Mouse (Mus musculus) neural tube, embryonic 12.5 days (tissue): Measurements from ENCODE around the gene Gcdh. TPM values are rescaled to one million over a fixed set of nuclear protein-coding genes. Genes with fewer than 3 reads are reported as not detected.
A peak's percentile ranks its signal among the peaks of the same experiment; 100 is the strongest.

Source experiments
- ATAC-seq: fragments of 200-750 bp; cut with Nextera tagmentation; 2 replicates; pipeline ENCODE4 v1.8.0; 2017; ENCODE audit warnings: low read depth, mild to moderate bottlenecking, moderate TSS enrichment, moderate library complexity; ENCODE audit not compliant: low FRiP score
- H3K27ac ChIP-seq: fragments of 300-500 bp; sonication (generic); 2 replicates; pipeline ENCODE4 v1.5.1; 2016
- H3K27me3 ChIP-seq: fragments of 300-500 bp; sonication (generic); replicated peaks from 2 replicates; pipeline ENCODE4 v1.6.1; 2016; ENCODE audit warnings: mild to moderate bottlenecking
- H3K36me3 ChIP-seq: fragments of 300-500 bp; sonication (generic); 2 replicates; pipeline ENCODE4 v1.6.1; 2016; ENCODE audit warnings: mild to moderate bottlenecking
- H3K4me1 ChIP-seq: fragments of 300-500 bp; sonication (generic); 2 replicates; pipeline ENCODE4 v1.6.1; 2016
- H3K4me2 ChIP-seq: fragments of 300-500 bp; sonication (generic); replicated peaks from 2 replicates; pipeline ENCODE4 v1.6.1; 2016; ENCODE audit warnings: mild to moderate bottlenecking
- H3K4me3 ChIP-seq: fragments of 300-500 bp; sonication (generic); 2 replicates; pipeline ENCODE4 v1.5.1; 2016
- H3K9ac ChIP-seq: fragments of 300-500 bp; sonication (generic); 2 replicates; pipeline ENCODE4 v1.6.1; 2016; ENCODE audit warnings: mild to moderate bottlenecking
- H3K9me3 ChIP-seq: fragments of 300-500 bp; sonication (generic); 2 replicates; pipeline ENCODE4 v1.6.1; 2016; ENCODE audit warnings: mild to moderate bottlenecking
- WGBS: fragments of 180-500 bp; shearing (Covaris S2); methylation state at CpG from one replicate; pipeline ENCODE4 v1.1.7; 2016; 5-methylcytosine and 5-hydroxymethylcytosine counted together
- polyA plus RNA-seq: library from polyadenylated mRNA; unstranded; fragments of >200 nt; fragmentation: Nextera tagmentation; extraction: Ambion mirVana; gene quantifications from 2 replicates; pipeline ENCODE4 v1.2.1, GENCODE M21; 2016

The Gcdh gene
- 32.1 and 37.0 TPM in 2 replicates for polyA plus RNA-seq

DNA sequence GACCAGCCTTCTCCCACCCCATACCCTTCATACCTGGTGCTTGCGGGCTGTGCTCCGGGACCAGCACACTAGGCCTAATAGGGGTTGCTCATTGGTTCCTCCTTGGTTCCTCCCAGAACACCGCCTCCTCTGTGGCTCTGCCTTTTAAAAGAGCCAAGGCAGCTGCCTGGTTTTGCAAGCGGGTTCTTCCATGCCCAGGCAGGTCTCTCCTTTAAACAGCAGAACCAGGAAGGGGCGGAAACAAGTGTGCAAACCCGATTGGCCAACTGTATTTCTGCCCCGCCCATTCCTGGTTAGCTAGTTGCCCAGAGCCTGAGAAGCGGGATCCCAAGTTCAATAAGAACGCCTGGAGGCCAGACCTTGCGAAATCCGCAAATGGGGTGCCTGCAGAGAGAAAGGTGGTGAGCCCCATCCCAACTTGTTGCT is at the start of gene Gcdh:
TSS of gene Gcdh (minus strand) at position 213 of the 426 bp plus-strand sequence.
- H3K9ac ChIP-seq: peak within 1 kb of the TSS; percentile 73
- peak within 1 kb of the TSS; percentile 70 for H3K4me3 ChIP-seq
- 0% methylated on average over 11 of the region's 11 CpGs for WGBS
- H3K27me3 ChIP-seq: no peaks in the 10 kb centered on the region
- peak; percentile 95 for ATAC-seq
- H3K4me1 ChIP-seq: peaks cover 12% of the 10 kb centered on the region
- H3K4me2 ChIP-seq: peak within 1 kb of the TSS; percentile 92
- H3K27ac ChIP-seq: no peak within 1 kb of the TSS
- no peaks in the 10 kb centered on the region for H3K9me3 ChIP-seq
- H3K36me3 ChIP-seq: peaks cover 21% of the 10 kb centered on the region

DNA sequence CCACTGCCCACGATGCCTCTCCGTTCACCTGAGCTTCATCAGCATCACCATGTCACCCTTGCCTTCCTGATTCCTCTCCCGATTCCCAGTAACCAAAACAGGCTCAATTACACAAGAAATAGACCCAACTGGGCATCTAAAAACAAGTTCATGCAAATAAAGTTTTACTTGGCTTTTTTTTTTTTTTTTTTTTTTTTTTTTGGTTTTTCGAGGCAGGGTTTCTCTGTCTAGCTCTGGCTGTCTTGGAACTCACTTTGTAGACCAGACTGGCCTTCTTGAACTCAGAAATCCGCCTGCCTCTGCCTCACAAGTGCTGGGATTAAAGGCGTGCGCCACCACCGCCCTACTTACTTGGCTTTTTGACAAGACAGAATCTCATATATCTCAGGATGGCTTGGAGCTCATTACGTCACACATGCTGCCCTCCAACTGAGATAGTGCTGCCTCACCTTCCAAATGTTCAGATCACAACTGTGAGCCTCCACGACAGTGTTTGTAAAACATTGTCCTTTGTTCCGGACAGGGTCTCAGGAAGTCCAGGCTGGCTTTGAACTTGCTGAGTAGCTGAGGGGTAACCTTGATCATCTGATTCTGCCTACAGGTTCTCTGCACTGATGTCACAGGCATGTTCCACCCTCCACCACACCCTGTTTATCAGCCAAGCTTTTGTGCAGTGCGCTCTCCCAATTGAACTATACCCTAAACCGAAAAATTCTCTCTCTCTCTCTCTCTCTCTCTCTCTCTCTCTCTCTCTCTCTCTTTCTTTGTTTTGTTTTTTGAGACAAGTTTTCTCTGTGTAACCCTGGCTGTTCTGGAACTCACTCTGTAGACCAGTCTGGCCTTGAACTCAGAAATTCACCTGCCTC is 44.1 kb upstream of the Gcdh start:
- ATAC-seq: no peak
- Histone ChIP-seq H3K27ac (no peak overlapping the region), H3K4me2 (peak overlapping the region; percentile 80), H3K9ac (no peak overlapping the region; the same call in 1 of the 2 replicates), H3K4me1 (peaks cover 33% of the 10 kb centered on the region), H3K36me3 (no peaks in the 10 kb centered on the region), H3K4me3 (no peak overlapping the region; the same call in 1 of the 2 replicates), H3K27me3 (peaks cover 37% of the 10 kb centered on the region), H3K9me3 (no peaks in the 10 kb centered on the region)
- WGBS: 68% methylated on average over 13 of the region's 13 CpGs

DNA sequence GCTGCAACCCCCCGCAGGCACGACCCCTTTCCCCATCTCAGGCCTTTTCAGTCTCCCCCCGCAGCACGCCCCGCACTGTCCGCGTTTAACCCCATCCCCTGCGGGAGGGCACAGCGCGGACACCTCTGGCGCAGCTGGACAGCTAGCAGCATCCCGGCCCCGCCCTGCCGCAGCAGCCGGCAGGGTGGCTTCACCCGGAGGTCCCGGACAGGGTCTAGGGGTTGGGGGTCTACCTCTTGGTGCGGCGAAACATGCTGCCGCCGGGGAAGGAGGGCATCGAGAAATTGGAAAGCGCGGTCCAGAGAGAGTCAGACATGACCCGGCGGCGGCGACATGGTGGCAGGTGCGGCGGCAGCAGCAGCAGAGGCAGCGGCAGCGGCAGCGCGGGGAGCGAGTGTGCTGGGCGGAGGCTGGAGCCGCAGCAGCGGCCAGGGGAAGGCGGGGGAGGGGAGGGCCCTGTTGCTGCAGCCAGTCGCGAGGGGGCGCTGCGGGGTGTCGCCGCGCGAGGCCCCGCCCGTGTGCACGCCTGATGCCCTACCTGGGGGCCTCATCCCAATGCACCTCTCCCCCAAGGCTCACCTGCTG is 43.3 kb upstream of the Gcdh start, which contains the start of gene Mast1:
TSS of gene Mast1 (minus strand) at position 398 of the 585 bp plus-strand sequence.
- peak within 1 kb of the TSS; percentile 88 for H3K9ac ChIP-seq
- peak; percentile 57 for ATAC-seq
- WGBS: under 1% methylated on average over 50 of the region's 50 CpGs
- H3K9me3 ChIP-seq: no peaks in the 10 kb centered on the region
- H3K27ac ChIP-seq: peak within 1 kb of the TSS; percentile 75
- peak within 1 kb of the TSS; percentile 69 for H3K4me3 ChIP-seq
- H3K4me2 ChIP-seq: peak within 1 kb of the TSS; percentile 80
- peaks cover 39% of the 10 kb centered on the region for H3K27me3 ChIP-seq
- no peaks in the 10 kb centered on the region for H3K36me3 ChIP-seq
- peaks cover 33% of the 10 kb centered on the region for H3K4me1 ChIP-seq

DNA sequence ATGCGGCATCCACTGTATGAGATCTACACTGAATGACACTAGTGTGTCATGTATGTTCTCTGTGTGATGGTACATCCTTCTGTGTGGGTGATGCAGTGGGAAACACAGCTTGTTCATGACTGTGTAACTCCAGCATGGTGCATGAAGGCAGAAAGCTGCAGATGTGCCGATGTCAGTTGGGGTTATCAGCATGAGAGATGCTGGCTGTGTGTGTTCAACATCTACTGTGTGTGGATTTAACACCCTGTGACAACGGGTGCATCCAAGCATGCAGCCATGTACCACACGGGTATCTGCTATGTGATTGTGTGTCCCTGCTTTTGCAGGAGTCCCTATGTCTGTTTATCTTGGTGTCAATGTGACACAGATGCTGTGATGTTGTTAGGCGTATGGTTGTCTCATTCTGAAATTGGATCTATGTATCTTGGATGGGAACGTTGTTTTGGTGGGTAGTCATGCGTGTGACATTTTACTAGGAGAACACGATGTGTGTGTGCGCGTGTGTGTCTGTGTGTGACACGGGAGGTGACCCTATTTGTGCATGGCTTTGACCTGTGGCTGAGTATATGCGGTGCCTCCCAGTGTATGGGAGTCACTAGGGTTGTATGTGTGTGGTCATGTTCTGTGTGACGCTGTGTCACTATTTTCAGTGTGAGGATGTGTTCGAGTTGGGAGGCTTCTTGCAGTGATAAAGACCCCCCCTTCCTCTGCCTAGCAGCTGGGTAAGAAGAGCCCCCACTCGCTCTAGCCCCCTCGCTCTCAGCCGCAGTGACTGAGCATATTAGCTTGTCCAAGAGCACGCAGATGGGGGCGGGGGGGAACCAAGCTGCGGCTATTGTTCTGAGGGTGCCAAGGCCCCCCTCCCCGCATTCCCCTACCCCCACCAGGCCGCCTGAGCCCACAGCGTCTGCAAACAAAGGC is 42.6 kb upstream of the Gcdh start:
- H3K4me1 ChIP-seq: peaks cover 33% of the 10 kb centered on the region
- H3K27ac ChIP-seq: peak overlapping the region; percentile 75
- H3K27me3 ChIP-seq: peaks cover 47% of the 10 kb centered on the region
- peak overlapping the region; percentile 69 for H3K4me3 ChIP-seq
- WGBS: 19% methylated on average over 23 of the region's 23 CpGs
- no peaks in the 10 kb centered on the region for H3K36me3 ChIP-seq
- peak overlapping the region; percentile 80 for H3K4me2 ChIP-seq
- no peaks in the 10 kb centered on the region for H3K9me3 ChIP-seq
- peak overlapping the region; percentile 88 for H3K9ac ChIP-seq
- ATAC-seq: peak; percentile 48

DNA sequence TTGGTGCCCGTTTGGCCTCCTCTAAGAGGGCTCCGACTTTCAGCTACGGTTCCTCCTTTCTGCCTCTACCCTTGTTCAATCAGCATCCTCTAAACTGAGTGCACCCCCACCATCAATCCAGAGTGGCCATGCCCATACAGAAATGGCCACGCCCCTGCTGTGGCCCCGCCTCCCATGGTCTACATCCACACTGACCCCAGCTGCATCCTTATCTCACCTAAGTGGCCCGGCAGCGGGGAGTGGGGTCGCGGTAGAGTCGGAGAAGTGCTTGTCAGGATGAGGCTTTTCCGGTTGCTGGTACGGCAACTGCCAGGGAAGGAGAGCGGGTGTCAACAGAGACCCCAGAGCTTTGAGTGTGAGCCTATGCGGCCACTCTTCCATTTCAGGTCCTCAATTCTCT is 41.8 kb upstream of the Gcdh start:
- Histone ChIP-seq H3K36me3 (peaks cover 4% of the 10 kb centered on the region), H3K4me3 (peak overlapping the region; percentile 69), H3K27me3 (peaks cover 53% of the 10 kb centered on the region), H3K4me1 (peaks cover 33% of the 10 kb centered on the region), H3K27ac (no peak overlapping the region), H3K9ac (peak overlapping the region; percentile 38; the same call in 1 of the 2 replicates), H3K4me2 (peak overlapping the region; percentile 80), H3K9me3 (no peaks in the 10 kb centered on the region)
- peak; percentile 10; the same call in 1 of the 2 replicates for ATAC-seq
- WGBS: 6% methylated on average over 14 of the region's 14 CpGs

DNA sequence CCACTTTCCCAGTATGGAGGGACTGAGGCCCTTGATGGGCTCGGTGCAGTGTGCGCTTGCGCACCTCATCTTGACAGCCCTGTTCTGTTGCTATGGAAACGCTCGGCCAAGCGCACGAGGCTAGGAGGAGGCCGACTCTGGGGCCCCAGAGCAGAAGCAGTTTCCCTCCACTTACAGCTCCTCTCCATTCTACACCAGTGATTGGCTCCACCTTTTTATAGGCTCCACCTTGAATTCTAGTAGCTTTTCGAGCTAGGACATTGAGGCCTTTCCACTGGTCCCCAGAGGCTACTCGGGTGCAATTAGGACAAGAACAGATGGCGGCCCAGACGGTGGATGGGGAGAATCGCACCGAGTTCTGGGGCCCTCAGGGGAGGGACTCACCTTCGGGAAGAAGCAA is 41.1 kb upstream of the Gcdh start:
- Histone ChIP-seq H3K4me1 (peaks cover 33% of the 10 kb centered on the region), H3K27me3 (peaks cover 59% of the 10 kb centered on the region), H3K27ac (no peak overlapping the region), H3K9me3 (no peaks in the 10 kb centered on the region), H3K9ac (0 out of 2 replicates have a peak overlapping the region, but pooled peaks have one; percentile 38), H3K4me2 (peak overlapping the region; percentile 80), H3K4me3 (peak overlapping the region; percentile 69), H3K36me3 (peaks cover 7% of the 10 kb centered on the region)
- 1% methylated on average over 15 of the region's 15 CpGs for WGBS
- peak; percentile 75 for ATAC-seq

DNA sequence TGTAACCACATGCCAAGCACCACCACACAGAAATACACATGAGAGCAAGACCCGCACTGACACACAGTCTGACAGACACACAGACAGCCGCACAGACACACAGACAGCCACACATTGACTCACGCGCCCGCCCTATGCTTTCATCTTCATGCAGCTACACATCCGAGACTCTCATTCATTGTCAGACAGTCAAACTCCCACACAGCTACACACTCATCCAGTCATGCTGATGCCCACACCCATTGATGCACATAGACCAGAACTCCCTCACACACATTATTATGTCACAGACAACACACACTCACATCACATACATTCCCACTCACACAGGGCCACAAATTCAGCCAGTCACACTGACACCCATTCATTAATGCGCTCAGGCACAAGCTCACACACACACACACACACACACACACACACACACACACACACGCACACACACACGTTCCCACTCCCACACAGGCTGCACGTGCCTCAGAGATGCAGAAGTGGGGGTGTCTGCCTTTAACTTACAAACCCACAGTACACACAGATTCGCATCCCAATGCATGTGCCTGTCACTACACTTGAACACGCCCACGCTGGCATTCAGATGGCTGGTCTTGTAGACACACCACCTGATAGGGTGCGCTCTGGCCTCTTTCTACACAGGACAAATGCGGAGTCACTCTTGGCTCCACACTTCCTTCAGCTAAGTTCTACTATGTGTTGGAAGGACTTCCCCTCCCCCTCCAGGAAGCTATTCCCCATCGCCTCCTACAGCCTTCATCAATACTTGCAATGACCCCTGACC is 40.2 kb upstream of the Gcdh start:
- H3K27ac ChIP-seq: no peak overlapping the region
- 80% methylated on average over 16 of the region's 16 CpGs for WGBS
- peaks cover 7% of the 10 kb centered on the region for H3K36me3 ChIP-seq
- peak overlapping the region; percentile 69; the same call in 1 of the 2 replicates for H3K4me3 ChIP-seq
- H3K4me1 ChIP-seq: peaks cover 39% of the 10 kb centered on the region
- no peak for ATAC-seq
- H3K4me2 ChIP-seq: peak overlapping the region; percentile 80
- no peaks in the 10 kb centered on the region for H3K9me3 ChIP-seq
- H3K9ac ChIP-seq: no peak overlapping the region
- H3K27me3 ChIP-seq: peaks cover 65% of the 10 kb centered on the region

DNA sequence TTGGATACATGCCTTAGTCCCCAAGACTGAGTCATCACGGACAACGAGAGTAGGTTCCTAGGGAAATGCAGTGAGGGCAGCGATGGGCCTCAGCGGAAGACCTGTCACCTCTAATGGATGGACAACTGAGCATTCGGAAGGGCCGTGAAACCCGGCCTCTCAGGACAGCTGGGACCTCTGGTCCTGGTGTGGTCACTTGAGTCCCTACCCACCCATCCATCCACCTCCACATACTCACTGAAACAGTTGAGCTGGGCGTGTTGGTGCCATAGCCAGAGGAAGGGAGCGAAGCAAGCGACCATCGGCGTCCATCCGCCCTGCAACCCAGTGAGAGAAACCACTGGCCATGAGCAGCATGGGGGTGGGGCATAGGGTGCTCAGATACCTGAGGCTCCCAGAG is 36.9 kb upstream of the Gcdh start:
- H3K4me3 ChIP-seq: no peak overlapping the region
- no peak for ATAC-seq
- H3K27me3 ChIP-seq: peaks cover 66% of the 10 kb centered on the region
- H3K36me3 ChIP-seq: peaks cover 25% of the 10 kb centered on the region
- peaks cover 33% of the 10 kb centered on the region for H3K4me1 ChIP-seq
- 0 out of 2 replicates have a peak overlapping the region, but pooled peaks have one; percentile 21 for H3K9ac ChIP-seq
- 90% methylated on average over 13 of the region's 13 CpGs for WGBS
- H3K27ac ChIP-seq: no peak overlapping the region
- no peak overlapping the region for H3K4me2 ChIP-seq
- H3K9me3 ChIP-seq: no peaks in the 10 kb centered on the region

DNA sequence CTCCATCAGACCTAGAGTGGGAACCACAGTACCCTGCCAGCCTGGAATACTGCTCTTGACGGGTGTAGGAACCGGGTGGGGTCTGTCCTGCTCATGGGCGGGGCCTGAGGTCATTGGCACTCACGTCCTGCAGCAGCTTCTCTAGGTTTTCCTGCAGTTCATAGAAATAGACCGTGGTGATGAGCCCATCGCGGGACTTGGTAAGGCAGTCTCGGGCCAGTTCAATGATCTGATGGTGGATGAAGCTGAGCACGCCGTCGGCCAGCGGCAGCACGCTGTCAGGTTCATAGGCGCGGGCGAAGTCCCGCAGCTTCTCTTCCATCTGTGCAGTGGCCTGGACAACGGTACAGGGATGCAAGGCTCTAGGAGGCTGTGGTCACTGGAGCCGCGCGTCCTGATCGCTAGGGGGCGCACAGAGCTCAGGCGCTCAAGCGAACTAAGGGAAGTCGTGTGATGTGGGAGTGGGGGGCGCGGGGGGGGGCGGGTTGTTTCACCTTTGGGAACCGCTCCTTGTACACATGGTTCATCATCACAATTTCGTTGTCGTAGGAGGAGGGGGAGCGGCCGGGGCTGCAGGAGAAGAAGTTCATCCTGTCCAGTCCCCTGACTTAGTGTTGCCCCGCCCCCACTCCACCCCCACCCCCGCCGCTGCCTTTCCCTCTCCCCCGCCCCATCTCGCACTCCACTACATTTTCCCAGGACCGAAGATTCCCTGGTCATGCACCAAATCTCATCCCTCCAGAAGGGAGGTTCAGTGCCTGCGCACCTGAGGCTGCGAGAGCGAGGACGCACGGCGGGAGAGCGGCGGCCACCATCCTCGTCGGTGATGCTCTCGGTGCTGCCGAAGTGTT is 35.0 kb upstream of the Gcdh start:
- WGBS: 4% methylated on average over 50 of the region's 52 CpGs
- ATAC-seq: peak; percentile 80
- H3K4me2 ChIP-seq: peak overlapping the region; percentile 67
- H3K27me3 ChIP-seq: peaks cover 54% of the 10 kb centered on the region
- H3K4me1 ChIP-seq: peaks cover 14% of the 10 kb centered on the region
- H3K36me3 ChIP-seq: peaks cover 36% of the 10 kb centered on the region
- peak overlapping the region; percentile 6; the same call in 1 of the 2 replicates for H3K9ac ChIP-seq
- no peak overlapping the region for H3K27ac ChIP-seq
- peak overlapping the region; percentile 29 for H3K4me3 ChIP-seq
- no peaks in the 10 kb centered on the region for H3K9me3 ChIP-seq

DNA sequence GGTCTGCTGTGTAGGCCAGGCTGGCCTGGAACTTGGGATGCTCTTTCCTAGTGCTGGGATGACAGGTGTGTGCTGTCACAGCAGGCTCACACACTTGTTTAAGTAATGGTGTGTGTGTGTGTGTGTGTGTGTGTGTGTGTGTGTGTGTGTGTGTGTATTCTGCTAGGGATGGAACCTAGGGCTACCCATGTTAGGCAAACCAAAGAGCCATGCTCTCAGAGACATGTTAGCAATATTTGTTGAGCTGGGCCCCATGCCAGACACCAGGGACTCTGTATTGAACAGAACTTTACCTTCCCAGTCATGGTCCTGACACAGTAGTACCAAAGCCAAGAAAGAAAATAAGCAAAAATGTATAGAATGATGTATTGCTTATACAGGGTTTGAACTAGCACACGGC is 33.8 kb upstream of the Gcdh start:
- no peaks in the 10 kb centered on the region for H3K9me3 ChIP-seq
- H3K27ac ChIP-seq: no peak overlapping the region
- H3K4me1 ChIP-seq: peaks cover 13% of the 10 kb centered on the region
- no peak for ATAC-seq
- peaks cover 53% of the 10 kb centered on the region for H3K27me3 ChIP-seq
- 87% methylated on average over 1 of the region's 1 CpGs for WGBS
- no peak overlapping the region for H3K9ac ChIP-seq
- H3K36me3 ChIP-seq: peaks cover 39% of the 10 kb centered on the region
- H3K4me2 ChIP-seq: no peak overlapping the region
- no peak overlapping the region for H3K4me3 ChIP-seq
